Mouse (Mus musculus) left cerebral cortex, adult 18-20 months (tissue): ENCODE measurements around the gene Gm13695. TPM values are rescaled to one million over a fixed set of nuclear protein-coding genes. Genes with fewer than 3 reads are reported as not detected.
"Not testable (repeated sequence)": the region's sequence is repeated elsewhere in the genome, so short reads cannot be mapped to it uniquely, and the experiment has no call there.

Source experiments
- DNase-seq, 2 experiments: peaks; one replicate each; pipeline ENCODE4 v3.0.0; 2021 to 2022; ENCODE audit warnings: low spot score in 2 of 2, mixed read lengths in 1 of 2
- long read RNA-seq, 2 experiments: library from polyadenylated mRNA; stranded (forward); transcript quantifications; one replicate each; pipeline ENCODE4 v2.0.0; 2021
- total RNA-seq, 2 experiments: library from RNA; stranded (reverse); gene quantifications; 2 replicates each; pipeline ENCODE4 v1.2.3; 2021

Gm13695 gene
- 1 to 10 TPM in 1 of 2 experiments, not detected in 1; 1.3 TPM for total RNA-seq
- long read RNA-seq, experiment 1, result 0 reads
- long read RNA-seq, experiment 2, result 0 reads

DNA sequence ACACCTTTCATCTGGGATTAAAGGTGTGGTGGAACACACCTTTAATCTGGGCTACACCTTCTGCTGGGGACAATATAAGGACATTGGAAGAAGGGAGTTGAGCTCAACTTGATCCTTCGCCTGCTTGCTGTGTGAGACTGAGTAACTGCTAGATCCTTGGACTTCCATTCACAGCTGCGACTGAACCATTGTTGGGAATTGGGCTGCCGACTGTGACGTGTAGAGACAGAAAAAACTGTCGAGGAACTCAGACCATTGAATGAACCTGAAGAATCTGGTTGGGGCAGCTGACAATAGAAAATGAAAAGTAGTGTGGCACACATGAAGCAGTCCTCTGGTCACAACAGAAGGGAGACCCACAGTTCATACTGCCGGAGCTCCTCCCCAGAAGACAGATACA, at the start of gene Gm13695:
TSS of gene Gm13695 (plus strand) at position 301 of the 400 bp plus-strand sequence.
- not testable (repeated sequence) for DNase-seq

DNA sequence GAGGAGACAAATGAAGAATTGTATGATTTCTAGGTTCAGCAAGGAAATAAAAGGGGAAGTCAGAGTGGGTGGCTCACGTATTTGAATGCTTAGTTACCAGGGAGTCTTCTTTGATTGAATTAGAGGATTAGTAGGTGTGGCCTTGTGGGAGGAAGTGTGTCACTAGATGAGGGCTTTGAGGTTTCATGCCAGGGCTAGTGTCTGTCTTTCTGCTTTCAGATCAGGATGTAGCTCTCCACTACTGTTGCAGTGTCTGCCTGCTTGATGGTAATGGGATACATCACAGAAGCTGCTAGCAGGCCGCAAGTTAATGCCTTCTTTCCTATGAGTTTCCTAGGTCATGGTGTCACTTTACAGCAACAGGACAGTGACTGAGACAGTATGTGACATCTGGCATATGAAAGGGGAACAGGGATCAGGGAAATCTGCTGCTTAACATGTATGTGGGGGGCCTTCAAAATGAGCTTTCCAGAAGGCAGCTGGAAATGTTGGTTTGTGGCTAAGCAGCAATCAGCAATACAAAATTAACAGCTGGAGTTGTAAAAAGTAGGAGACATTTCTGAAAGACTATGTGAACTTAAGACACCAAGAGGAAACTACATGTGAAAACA, 37.5 kb upstream of the Gm13695 start:
- DNase-seq, result no peak

- peak; percentile 89 to 95 for DNase-seq
Measured at GRCm38 (mm10) chr2:83940931-83941361, 26.2 kb upstream of the Gm13695 start, which contains the start of gene Zswim2. TSS of gene Zswim2 (minus strand) at chr2:83941228.

DNA sequence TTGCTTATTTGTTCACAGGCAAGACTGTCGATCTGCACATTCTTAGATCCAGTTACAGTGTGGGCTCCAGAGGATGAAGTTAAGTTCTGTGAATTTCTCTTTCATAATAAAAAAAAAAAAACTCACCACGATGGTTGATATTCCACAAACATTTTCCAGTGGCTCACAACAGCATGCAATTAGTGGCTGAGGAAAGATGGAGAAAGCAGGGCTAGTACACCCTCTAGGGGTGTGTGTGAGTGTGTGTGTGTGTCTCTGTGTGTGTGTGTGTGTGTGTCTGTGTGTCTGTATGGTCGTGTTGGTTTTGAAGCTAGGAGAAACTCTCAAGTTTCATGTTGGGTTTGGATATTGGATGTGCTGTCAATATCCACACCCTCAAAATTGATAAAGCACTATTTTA, 25.7 kb upstream of the Gm13695 start:
- DNase-seq, result no peak

DNA sequence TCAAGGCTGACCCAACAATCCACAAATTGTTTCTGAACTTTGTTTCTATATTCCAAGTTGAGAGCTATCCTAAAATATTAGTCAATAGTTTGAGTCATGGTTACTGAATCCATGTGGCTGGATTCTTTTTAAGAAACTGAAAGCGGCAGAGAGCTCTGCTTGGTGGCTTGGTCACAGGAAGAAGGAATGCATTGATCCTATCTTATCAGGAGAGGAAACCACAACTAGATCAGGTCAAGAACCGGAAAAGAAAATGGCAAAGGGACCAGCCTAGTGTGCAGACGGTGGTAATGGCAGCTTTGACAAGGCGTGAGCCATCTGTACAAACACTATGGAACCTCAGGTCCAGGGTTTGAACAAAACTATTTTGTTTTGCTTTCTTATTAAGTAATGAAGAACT, 25.3 kb upstream of the Gm13695 start:
- DNase-seq, result no peak

- DNase-seq, result not testable (repeated sequence)
Measured at GRCm38 (mm10) chr2:83955393-83955792, 11.7 kb upstream of the Gm13695 start, which contains the start of gene Gm13698. TSS of gene Gm13698 (plus strand) at chr2:83955693.

DNA sequence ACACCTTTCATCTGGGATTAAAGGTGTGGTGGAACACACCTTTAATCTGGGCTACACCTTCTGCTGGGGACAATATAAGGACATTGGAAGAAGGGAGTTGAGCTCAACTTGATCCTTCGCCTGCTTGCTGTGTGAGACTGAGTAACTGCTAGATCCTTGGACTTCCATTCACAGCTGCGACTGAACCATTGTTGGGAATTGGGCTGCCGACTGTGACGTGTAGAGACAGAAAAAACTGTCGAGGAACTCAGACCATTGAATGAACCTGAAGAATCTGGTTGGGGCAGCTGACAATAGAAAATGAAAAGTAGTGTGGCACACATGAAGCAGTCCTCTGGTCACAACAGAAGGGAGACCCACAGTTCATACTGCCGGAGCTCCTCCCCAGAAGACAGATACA, 5.9 kb upstream of the Gm13695 start, which contains the start of gene Gm13693:
TSS of gene Gm13693 (plus strand) at position 301 of the 400 bp plus-strand sequence.
- not testable (repeated sequence) for DNase-seq

DNA sequence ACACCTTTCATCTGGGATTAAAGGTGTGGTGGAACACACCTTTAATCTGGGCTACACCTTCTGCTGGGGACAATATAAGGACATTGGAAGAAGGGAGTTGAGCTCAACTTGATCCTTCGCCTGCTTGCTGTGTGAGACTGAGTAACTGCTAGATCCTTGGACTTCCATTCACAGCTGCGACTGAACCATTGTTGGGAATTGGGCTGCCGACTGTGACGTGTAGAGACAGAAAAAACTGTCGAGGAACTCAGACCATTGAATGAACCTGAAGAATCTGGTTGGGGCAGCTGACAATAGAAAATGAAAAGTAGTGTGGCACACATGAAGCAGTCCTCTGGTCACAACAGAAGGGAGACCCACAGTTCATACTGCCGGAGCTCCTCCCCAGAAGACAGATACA, 5.7 kb downstream of the Gm13695 start, which contains the start of gene Gm13696:
TSS of gene Gm13696 (plus strand) at position 301 of the 400 bp plus-strand sequence.
- not testable (repeated sequence) for DNase-seq

DNA sequence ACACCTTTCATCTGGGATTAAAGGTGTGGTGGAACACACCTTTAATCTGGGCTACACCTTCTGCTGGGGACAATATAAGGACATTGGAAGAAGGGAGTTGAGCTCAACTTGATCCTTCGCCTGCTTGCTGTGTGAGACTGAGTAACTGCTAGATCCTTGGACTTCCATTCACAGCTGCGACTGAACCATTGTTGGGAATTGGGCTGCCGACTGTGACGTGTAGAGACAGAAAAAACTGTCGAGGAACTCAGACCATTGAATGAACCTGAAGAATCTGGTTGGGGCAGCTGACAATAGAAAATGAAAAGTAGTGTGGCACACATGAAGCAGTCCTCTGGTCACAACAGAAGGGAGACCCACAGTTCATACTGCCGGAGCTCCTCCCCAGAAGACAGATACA, 11.5 kb downstream of the Gm13695 start, which contains the start of gene Gm13694:
TSS of gene Gm13694 (plus strand) at position 301 of the 400 bp plus-strand sequence.
- DNase-seq, result not testable (repeated sequence)

DNA sequence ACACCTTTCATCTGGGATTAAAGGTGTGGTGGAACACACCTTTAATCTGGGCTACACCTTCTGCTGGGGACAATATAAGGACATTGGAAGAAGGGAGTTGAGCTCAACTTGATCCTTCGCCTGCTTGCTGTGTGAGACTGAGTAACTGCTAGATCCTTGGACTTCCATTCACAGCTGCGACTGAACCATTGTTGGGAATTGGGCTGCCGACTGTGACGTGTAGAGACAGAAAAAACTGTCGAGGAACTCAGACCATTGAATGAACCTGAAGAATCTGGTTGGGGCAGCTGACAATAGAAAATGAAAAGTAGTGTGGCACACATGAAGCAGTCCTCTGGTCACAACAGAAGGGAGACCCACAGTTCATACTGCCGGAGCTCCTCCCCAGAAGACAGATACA, 17.3 kb downstream of the Gm13695 start, which contains the start of gene Gm13697:
TSS of gene Gm13697 (plus strand) at position 301 of the 400 bp plus-strand sequence.
- not testable (repeated sequence) for DNase-seq

- DNase-seq, result not testable (repeated sequence)
Measured at GRCm38 (mm10) chr2:83990253-83990652, 23.1 kb downstream of the Gm13695 start, which contains the start of gene Gm13691. TSS of gene Gm13691 (plus strand) at chr2:83990553.

DNA sequence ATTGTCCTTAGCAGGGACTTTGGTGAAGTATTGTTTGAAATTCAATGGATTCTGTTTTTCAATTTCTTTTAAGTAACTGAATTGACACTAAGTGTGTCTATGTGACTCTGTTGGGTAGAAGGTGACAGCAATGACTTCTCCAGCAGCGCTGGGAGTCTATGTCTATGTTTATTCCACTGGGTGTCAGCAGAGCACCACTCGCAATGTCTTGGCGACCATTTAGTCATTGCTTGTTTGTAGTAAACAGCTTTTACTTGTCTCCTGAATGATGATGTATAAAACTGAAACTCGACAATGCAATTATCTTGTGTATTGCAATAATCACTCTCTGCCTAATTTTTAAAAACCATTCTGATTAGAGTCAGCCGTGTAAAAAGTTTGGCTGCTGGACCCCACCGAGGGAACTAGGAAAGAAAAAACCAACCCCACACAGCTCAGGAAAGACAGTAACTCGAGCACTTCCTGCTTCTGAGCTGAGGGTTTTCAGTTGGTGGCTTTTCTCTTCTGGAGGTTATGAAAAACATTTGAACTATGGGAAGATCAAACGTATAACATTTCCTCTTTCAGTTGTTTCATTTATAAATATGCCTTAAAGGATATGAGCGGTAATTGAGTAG, 26.6 kb downstream of the Gm13695 start:
- not testable (repeated sequence) for DNase-seq

DNA sequence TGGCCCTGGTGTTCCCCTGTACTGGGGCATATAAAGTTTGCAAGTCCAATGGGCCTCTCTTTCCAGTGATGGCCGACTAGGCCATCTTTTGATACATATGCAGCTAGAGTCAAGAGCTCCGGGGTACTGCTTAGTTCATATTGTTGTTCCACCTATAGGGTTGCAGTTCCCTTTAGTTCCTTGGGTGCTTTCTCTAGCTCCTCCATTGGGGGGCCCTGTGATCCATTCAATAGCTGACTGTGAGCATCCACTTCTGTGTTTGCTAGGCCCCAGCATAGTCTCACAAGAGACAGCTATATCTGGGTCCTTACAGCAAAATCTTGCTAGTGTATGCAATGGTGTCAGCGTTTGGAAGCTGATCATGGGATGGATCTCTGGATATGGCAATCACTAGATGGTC, 27.4 kb downstream of the Gm13695 start:
- DNase-seq, result not testable (repeated sequence)

- DNase-seq, result no peak
Measured at GRCm38 (mm10) chr2:84008913-84009312, 41.8 kb downstream of the Gm13695 start.

- no peak for DNase-seq
Measured at GRCm38 (mm10) chr2:84009818-84010217, 42.7 kb downstream of the Gm13695 start.

DNA sequence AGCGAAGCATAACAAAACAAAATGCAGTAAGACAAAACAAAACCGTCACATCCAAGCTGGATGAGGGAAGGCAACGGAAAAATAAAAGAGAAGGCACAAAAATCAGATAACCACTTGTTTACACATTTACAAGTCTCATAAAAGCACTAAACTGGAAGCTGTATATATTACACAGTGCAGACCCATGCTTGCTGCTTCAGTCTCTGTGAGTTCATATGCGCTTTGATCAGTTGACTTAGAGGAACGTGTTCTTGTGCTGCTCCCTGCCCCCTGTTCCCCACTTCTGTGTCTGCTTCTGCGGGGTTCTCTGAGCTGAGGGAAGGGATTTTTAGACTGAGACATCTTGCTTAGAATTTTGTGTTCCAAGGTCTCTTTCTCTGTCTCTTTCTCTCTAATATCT, 47.5 kb downstream of the Gm13695 start:
- DNase-seq, result no peak

DNA sequence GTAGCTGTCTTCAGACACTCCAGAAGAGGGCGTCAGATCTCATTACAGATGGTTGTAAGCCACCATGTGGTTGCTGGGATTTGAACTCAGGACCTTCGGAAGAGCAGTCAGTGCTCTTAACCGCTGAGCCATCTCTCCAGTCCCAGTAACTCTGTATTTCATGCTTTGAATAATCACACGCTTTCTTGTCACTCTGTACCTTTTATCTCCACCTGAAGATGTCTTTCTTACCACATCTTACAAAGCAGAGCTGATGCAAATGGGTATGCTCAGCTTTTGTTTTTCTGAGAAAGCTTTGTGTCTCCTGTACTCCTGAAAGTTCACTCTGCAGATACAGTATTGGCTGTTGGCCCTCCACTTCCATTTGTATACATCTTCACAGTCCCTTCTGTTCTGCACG, 49.2 kb downstream of the Gm13695 start:
- not testable (repeated sequence) for DNase-seq

GRCm38 (mm10) chr2:84018330-84018729, 51.2 kb downstream of the Gm13695 start:
- no peak for DNase-seq
